Mouse (Mus musculus) midbrain, embryonic 15.5 days (tissue): Measurements from ENCODE around the gene Gm17542. TPM values are rescaled to one million over a fixed set of nuclear protein-coding genes. Genes with fewer than 3 reads are reported as not detected.
"Not testable (repeated sequence)": the region's sequence is repeated elsewhere in the genome, so short reads cannot be mapped to it uniquely, and the experiment has no call there.

Experiments
- ATAC-seq: fragments of 200-750 bp; cut with Nextera tagmentation; replicated peaks from 2 replicates; pipeline ENCODE4 v1.8.0; 2017; ENCODE audit warnings: moderate TSS enrichment
- H3K27ac ChIP-seq: fragments of 300-500 bp; sonication (generic); 2 replicates; pipeline ENCODE4 v1.5.1; 2015; ENCODE audit warnings: mild to moderate bottlenecking, inconsistent platforms
- H3K27me3 ChIP-seq: fragments of 300-500 bp; sonication (generic); replicated peaks from 2 replicates; pipeline ENCODE4 v1.6.1; 2015; ENCODE audit warnings: inconsistent platforms
- H3K36me3 ChIP-seq: fragments of 300-500 bp; sonication (generic); replicated peaks from 2 replicates; pipeline ENCODE4 v1.6.1; 2015; ENCODE audit warnings: inconsistent platforms
- H3K4me1 ChIP-seq: fragments of 300-500 bp; sonication (generic); 2 replicates; pipeline ENCODE4 v1.6.1; 2015; ENCODE audit warnings: inconsistent platforms
- H3K4me2 ChIP-seq: fragments of 300-500 bp; sonication (generic); 2 replicates; pipeline ENCODE4 v1.6.1; 2015; ENCODE audit warnings: inconsistent platforms, mild to moderate bottlenecking, moderate library complexity
- H3K4me3 ChIP-seq: fragments of 300-500 bp; sonication (generic); 2 replicates; pipeline ENCODE4 v1.5.1; 2015; ENCODE audit warnings: mild to moderate bottlenecking, inconsistent platforms
- H3K9ac ChIP-seq: fragments of 300-500 bp; sonication (generic); 2 replicates; pipeline ENCODE4 v1.6.1; 2015; ENCODE audit warnings: mild to moderate bottlenecking, inconsistent platforms
- H3K9me3 ChIP-seq: fragments of 300-500 bp; sonication (generic); 2 replicates; pipeline ENCODE4 v1.6.1; 2016; ENCODE audit warnings: inconsistent platforms
- WGBS: fragments of 180-500 bp; shearing (Covaris S2); methylation state at CpG from one replicate; pipeline ENCODE4 v1.1.7; 2015; ENCODE audit warnings: mixed read lengths; 5-methylcytosine and 5-hydroxymethylcytosine counted together
- polyA plus RNA-seq: library from polyadenylated mRNA; unstranded; fragments of >200 nt; fragmentation: Nextera tagmentation; extraction: Ambion mirVana; gene quantifications from 2 replicates; pipeline ENCODE4 v1.2.1, GENCODE M21; 2015

Gene Gm17542
- not detected in 2 replicates for polyA plus RNA-seq

DNA sequence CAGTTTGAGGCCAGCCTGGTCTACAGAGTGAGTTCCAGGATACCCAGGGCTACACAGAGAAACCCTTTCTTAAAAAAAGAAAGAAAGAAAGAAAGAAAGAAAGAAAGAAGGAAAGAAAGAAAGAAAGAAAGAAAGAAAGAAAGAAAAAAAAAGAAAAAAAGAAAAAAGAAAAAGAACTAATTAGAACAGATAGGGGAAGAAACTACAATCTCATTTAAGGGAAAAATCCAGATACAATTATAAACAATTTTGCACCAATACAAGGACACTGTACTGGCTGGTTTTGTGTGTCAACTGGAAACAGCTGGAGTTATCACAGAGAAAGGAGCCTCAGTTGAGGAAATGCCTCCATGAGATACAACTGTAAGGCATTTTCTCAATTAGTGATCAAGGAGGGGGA lies at the start of gene Gm17542:
TSS of gene Gm17542 (minus strand) at position 101 of the 400 bp plus-strand sequence.
- H3K9me3 ChIP-seq, H3K36me3 ChIP-seq, H3K4me1 ChIP-seq, H3K4me3 ChIP-seq, H3K27me3 ChIP-seq, H3K9ac ChIP-seq, H3K4me2 ChIP-seq, H3K27ac ChIP-seq, ATAC-seq: not testable (repeated sequence)

DNA sequence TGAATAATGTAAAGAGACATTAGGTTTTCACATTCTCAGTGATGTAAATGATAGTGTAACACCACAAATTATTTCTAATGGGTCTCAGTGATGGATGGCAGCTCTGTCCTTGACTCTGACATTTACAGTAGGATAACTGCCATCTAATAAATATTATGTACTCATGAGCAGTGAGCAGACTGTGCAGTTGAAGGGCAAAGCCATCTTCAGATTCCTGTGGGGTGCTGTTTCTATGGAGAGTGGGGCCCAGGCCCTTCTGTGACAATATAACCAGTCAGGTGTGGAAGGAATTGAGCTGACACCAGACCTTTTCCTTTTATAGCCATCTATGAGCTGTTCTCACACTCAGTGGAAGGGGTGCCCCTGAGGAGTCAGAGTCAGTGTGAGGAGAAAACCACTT lies 21.8 kb upstream of the Gm17542 start:
- Histone ChIP-seq H3K4me2 (no peak overlapping the region), H3K4me3 (no peak overlapping the region), H3K27me3 (no peaks in the 10 kb centered on the region), H3K9ac (no peak overlapping the region), H3K4me1 (no peaks in the 10 kb centered on the region), H3K27ac (no peak overlapping the region), H3K36me3 (no peaks in the 10 kb centered on the region), H3K9me3 (no peaks in the 10 kb centered on the region)
- no peak for ATAC-seq

DNA sequence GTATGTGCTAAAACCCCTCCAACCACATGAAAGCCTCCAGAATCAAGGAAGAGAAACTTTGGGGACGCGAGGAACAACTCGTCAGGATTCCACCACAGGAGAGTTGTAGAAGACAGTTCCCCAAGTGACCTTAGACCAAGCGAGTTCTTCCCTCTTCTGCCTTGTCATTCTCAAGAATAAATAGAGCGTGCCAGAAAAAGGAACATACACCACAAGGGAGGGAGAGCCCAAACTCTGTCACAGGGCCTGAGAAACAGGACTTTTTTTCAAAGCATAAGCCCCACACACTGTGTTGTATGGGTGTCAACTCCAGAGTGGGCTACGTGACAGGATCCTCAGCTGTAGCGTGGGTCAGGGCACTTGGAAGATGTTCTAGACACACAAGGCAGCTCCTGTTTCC lies 20.1 kb upstream of the Gm17542 start:
- H3K9ac ChIP-seq = no peak overlapping the region
- H3K36me3 ChIP-seq = no peaks in the 10 kb centered on the region
- ATAC-seq = no peak
- H3K4me1 ChIP-seq = no peaks in the 10 kb centered on the region
- no peak overlapping the region for H3K4me3 ChIP-seq
- H3K27ac ChIP-seq = no peak overlapping the region
- no peak overlapping the region for H3K4me2 ChIP-seq
- H3K9me3 ChIP-seq = no peaks in the 10 kb centered on the region
- 90% methylated on average over 7 of the region's 7 CpGs for WGBS
- no peaks in the 10 kb centered on the region for H3K27me3 ChIP-seq

DNA sequence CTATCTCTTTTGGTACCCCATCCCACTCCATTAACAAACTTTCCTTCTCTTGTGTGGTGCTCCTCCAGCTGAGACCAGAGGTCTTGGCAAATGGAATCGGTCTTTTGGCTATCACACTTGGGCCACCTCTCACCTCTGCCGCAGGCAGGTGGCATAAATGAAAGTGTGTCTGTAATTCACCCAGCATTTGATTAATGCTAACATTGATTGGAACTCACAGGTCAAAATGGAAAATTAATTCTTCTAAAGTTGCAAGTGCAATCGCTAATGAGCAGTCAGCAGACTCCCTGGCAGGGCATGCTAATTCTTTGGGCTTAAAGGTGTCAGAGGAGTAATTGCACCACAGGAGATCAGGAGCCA lies 3.2 kb downstream of the Gm17542 start:
- ATAC-seq = no peak
- H3K4me3 ChIP-seq = no peak overlapping the region
- H3K4me2 ChIP-seq = peak overlapping the region; percentile 5; the same call in 1 of the 2 replicates
- WGBS = 65% methylated on average over 3 of the region's 3 CpGs
- H3K9me3 ChIP-seq = no peaks in the 10 kb centered on the region
- H3K27me3 ChIP-seq = no peaks in the 10 kb centered on the region
- no peak overlapping the region for H3K27ac ChIP-seq
- H3K9ac ChIP-seq = no peak overlapping the region
- no peaks in the 10 kb centered on the region for H3K4me1 ChIP-seq
- no peaks in the 10 kb centered on the region for H3K36me3 ChIP-seq

GRCm38 (mm10) chr10:58713855-58714788 lies 3.9 kb downstream of the Gm17542 start:
- H3K36me3 ChIP-seq = no peaks in the 10 kb centered on the region
- peak overlapping the region; percentile 5 for H3K4me2 ChIP-seq
- no peaks in the 10 kb centered on the region for H3K4me1 ChIP-seq
- no peaks in the 10 kb centered on the region for H3K27me3 ChIP-seq
- WGBS = 51% methylated on average over 24 of the region's 24 CpGs
- H3K9me3 ChIP-seq = no peaks in the 10 kb centered on the region
- no peak overlapping the region for H3K4me3 ChIP-seq
- no peak overlapping the region for H3K27ac ChIP-seq
- no peak overlapping the region for H3K9ac ChIP-seq
- ATAC-seq = peak; percentile 63

- Histone ChIP-seq H3K27me3 (no peaks in the 10 kb centered on the region), H3K36me3 (no peaks in the 10 kb centered on the region), H3K4me1 (no peaks in the 10 kb centered on the region), H3K9me3 (no peaks in the 10 kb centered on the region), H3K4me2 (no peak overlapping the region), H3K27ac (no peak overlapping the region), H3K4me3 (no peak overlapping the region), H3K9ac (no peak overlapping the region)
- no peak for ATAC-seq
- WGBS = 85% methylated on average over 7 of the region's 7 CpGs
Measured at GRCm38 (mm10) chr10:58713225-58713624, 4.8 kb downstream of the Gm17542 start.

DNA sequence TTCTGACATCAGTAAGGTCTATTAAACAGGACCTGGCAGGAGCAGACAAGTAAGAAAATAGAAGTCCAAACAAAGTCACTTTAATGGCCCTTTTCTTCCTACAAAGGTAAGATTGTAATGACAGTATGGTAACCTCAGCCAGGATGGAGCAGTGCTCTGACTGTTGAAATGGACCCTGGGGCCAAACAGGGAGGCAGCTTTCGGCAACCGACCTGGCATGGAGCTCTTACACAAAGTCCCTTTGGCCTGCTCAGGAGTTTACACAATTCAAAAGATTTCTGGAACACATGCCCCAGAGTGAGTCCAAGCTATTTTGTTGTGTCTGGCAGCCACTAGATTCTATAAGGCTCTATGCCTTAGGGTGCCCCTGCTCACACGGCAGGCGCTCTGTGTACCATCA lies 9.0 kb downstream of the Gm17542 start:
- Histone ChIP-seq H3K27ac (no peak overlapping the region), H3K4me1 (no peaks in the 10 kb centered on the region), H3K9me3 (no peaks in the 10 kb centered on the region), H3K36me3 (no peaks in the 10 kb centered on the region), H3K4me3 (no peak overlapping the region), H3K9ac (no peak overlapping the region), H3K27me3 (no peaks in the 10 kb centered on the region), H3K4me2 (no peak overlapping the region)
- 92% methylated on average over 4 of the region's 4 CpGs for WGBS
- no peak for ATAC-seq

GRCm38 (mm10) chr10:58700578-58700977 lies 17.4 kb downstream of the Gm17542 start:
- no peak overlapping the region for H3K9ac ChIP-seq
- WGBS = 45% methylated on average over 6 of the region's 6 CpGs
- H3K27me3 ChIP-seq = no peaks in the 10 kb centered on the region
- H3K4me1 ChIP-seq = peaks cover 10% of the 10 kb centered on the region
- H3K4me3 ChIP-seq = no peak overlapping the region
- ATAC-seq = peak; percentile 88
- no peak overlapping the region for H3K4me2 ChIP-seq
- no peak overlapping the region for H3K27ac ChIP-seq
- no peaks in the 10 kb centered on the region for H3K36me3 ChIP-seq
- H3K9me3 ChIP-seq = no peaks in the 10 kb centered on the region

- 20% methylated on average over 4 of the region's 4 CpGs for WGBS
- H3K36me3 ChIP-seq = no peaks in the 10 kb centered on the region
- no peak overlapping the region for H3K9ac ChIP-seq
- ATAC-seq = peak; percentile 87
- H3K4me2 ChIP-seq = no peak overlapping the region
- no peak overlapping the region for H3K4me3 ChIP-seq
- H3K9me3 ChIP-seq = no peaks in the 10 kb centered on the region
- no peaks in the 10 kb centered on the region for H3K27me3 ChIP-seq
- 0 out of 2 replicates have a peak overlapping the region, but pooled peaks have one; percentile 1 for H3K27ac ChIP-seq
- peaks cover 10% of the 10 kb centered on the region for H3K4me1 ChIP-seq
Measured at GRCm38 (mm10) chr10:58700160-58700559, 17.9 kb downstream of the Gm17542 start.

GRCm38 (mm10) chr10:58698955-58699354 lies 19.1 kb downstream of the Gm17542 start:
- whole genome bisulfite sequencing = 94% methylated on average over 4 of the region's 4 CpGs
- H3K9ac ChIP-seq = no peak overlapping the region
- no peak overlapping the region for H3K4me2 ChIP-seq
- H3K27ac ChIP-seq = no peak overlapping the region
- H3K4me3 ChIP-seq = no peak overlapping the region
- no peaks in the 10 kb centered on the region for H3K9me3 ChIP-seq
- H3K4me1 ChIP-seq = peaks cover 10% of the 10 kb centered on the region
- no peaks in the 10 kb centered on the region for H3K27me3 ChIP-seq
- H3K36me3 ChIP-seq = no peaks in the 10 kb centered on the region
- ATAC-seq = no peak

DNA sequence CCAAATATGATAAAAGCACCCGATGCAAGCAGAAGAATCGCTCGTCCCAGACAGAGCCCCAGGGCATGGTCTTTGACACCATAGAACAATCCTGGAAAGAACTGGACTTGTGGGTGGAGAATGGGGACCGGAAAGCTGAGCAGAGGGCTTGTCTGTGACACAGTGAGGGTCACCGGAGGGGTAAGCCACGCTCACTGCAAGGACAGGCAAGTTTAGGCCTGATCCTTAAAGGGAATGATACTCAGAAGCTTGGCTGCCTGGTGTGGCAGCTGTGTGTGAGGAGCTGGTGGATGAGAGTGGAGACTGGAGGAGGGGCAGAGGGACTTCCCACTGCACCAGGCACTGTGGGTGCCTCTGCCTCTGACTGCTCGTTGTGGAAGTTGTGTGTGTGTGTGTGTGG lies 27.0 kb downstream of the Gm17542 start:
- Histone ChIP-seq H3K4me2 (no peak overlapping the region), H3K4me1 (no peaks in the 10 kb centered on the region), H3K27ac (no peak overlapping the region), H3K36me3 (no peaks in the 10 kb centered on the region), H3K9me3 (no peaks in the 10 kb centered on the region), H3K4me3 (no peak overlapping the region), H3K27me3 (no peaks in the 10 kb centered on the region), H3K9ac (no peak overlapping the region)
- no peak for ATAC-seq
- 81% methylated on average over 7 of the region's 7 CpGs for WGBS

DNA sequence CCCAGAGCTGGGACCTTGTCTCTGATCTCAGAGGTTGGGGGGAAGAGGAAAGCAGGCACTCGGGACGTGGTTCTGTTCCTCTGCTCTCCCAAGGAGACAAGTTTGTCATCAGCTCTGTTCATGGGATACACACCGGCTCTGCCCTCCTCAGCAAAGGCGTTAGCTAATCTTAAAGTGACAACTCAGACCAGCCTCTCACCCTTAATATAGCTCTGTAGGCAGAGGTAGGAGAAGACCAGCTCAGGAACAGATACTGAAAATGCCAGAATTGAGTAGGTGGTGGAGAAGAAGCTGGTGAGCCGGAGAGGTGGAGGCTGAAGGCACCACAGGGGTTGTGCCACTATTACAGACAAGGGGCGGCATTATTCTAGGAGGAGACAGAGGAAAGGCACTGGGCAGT lies 38.7 kb downstream of the Gm17542 start:
- Histone ChIP-seq H3K4me3 (no peak overlapping the region), H3K9ac (no peak overlapping the region), H3K27me3 (no peaks in the 10 kb centered on the region; the same call in 1 of the 2 replicates), H3K36me3 (no peaks in the 10 kb centered on the region), H3K4me1 (peaks cover 5% of the 10 kb centered on the region), H3K27ac (no peak overlapping the region), H3K4me2 (no peak overlapping the region), H3K9me3 (no peaks in the 10 kb centered on the region)
- no peak for ATAC-seq
- WGBS = 89% methylated on average over 6 of the region's 6 CpGs

DNA sequence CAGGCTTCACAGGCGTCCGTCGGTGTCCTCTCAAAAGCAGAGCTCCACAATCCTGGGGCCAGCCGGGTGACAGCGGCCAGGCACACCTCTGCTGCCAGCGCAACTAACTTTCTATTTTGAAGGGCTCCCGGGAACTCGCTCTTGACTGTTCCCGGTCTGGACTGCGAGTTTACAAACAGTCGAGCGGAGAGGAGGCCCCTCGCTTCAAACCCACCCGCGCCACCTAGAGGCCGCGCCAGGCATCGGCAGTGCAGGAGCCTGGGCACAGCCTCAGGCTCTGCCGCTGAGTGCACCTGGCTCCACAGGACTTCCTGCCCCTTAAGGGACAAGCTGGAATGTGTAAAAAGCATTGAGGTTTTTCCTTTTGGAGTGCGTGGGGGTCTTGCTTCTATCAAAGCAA lies 42.5 kb downstream of the Gm17542 start, which contains the start of gene Edar:
TSS of gene Edar (minus strand) at position 122 of the 400 bp plus-strand sequence.
- Histone ChIP-seq H3K36me3 (no peaks in the 10 kb centered on the region), H3K27me3 (no peaks in the 10 kb centered on the region; the same call in 1 of the 2 replicates), H3K9ac (no peak within 1 kb of the TSS), H3K27ac (no peak within 1 kb of the TSS), H3K4me2 (peak within 1 kb of the TSS; percentile 44), H3K9me3 (no peaks in the 10 kb centered on the region), H3K4me1 (peaks cover 21% of the 10 kb centered on the region), H3K4me3 (peak within 1 kb of the TSS; percentile 14; the same call in 1 of the 2 replicates)
- 3% methylated on average over 20 of the region's 20 CpGs for WGBS
- ATAC-seq = peak; percentile 74
